Mouse (Mus musculus): Measurements from ENCODE around the gene Usp46. TPM values are rescaled to one million over a fixed set of nuclear protein-coding genes. Genes with fewer than 3 reads are reported as not detected.

The Usp46 gene
- total and polyA plus RNA-seq, 3 experiments = 14.5 to 23.6 TPM; not detected in 1

- TF ChIP-seq HCFC1 (IDR thresholded peaks at IDR 0.05; ENCODE audit: low read depth, low read length) = no peak
These were observed 50.7 kb downstream of the Usp46 start (continued) for GRCm38 (mm10) chr5:74017488-74017887.

DNA sequence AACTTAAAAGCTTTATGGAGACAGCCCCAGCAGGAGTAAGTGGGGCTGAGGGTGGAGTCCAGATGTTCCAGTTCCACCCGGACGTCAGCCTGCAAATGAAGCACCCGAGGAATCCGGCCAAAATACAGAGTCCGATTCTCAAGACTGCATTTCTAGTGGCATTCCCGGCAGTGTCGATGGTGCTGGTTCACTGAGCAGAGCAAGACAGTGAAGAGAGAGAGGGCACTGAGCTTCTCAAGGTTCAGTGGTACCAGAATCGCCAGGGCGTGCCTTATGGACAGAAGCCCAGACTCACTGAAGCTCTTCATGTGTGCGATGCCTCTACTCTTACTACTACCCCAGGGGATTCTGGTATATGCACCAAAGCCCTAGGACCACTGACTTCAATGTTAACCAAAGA is 56.6 kb downstream of the Usp46 start:
- H3K27ac ChIP-seq (ENCODE audit: control insufficient read depth, low read depth, low read length) = no peak overlapping the region
- H3K79me2 ChIP-seq (ENCODE audit: control insufficient read depth, insufficient read depth, low read length, poor library complexity) = no peaks in the 10 kb centered on the region
- H3K27me3 ChIP-seq (ENCODE audit: control insufficient read depth in 1 of 2, insufficient read depth in 2 of 2, low read length in 2 of 2) = no peaks in the 10 kb centered on the region
- H3K9me3 ChIP-seq (replicated peaks; ENCODE audit: insufficient read depth, low read length) = no peaks in the 10 kb centered on the region
- no peaks in the 10 kb centered on the region for H3K4me1 ChIP-seq (ENCODE audit: control insufficient read depth in 1 of 2, insufficient read depth in 2 of 2, low read length in 2 of 2)
- no peak overlapping the region for H3K4me3 ChIP-seq (ENCODE audit: control insufficient read depth in 1 of 2, insufficient read depth in 1 of 2, low read depth in 2 of 2, low read length in 2 of 2)
- H3K36me3 ChIP-seq (ENCODE audit: control insufficient read depth in 1 of 2, insufficient read depth in 2 of 2, low read length in 2 of 2) = peaks cover 0 to 4% of the 10 kb centered on the region in 2 experiments; a peak in 2 of 4 replicates
- TF ChIP-seq CTCF (IDR thresholded peaks at IDR 0.05 in 2 of 3, conservative IDR thresholded peaks at IDR 0.05 in 1 of 3; ENCODE audit: control insufficient read depth in 1 of 3, insufficient read depth in 1 of 3, low read depth in 2 of 3, low read length in 3 of 3, poor library complexity in 1 of 3, severe bottlenecking in 1 of 3) (no peak), MYB (IDR thresholded peaks at IDR 0.05; ENCODE audit: low read depth, low read length) (no peak), MYC (IDR thresholded peaks at IDR 0.05; ENCODE audit: low read depth, low read length) (no peak), NRF1 (IDR thresholded peaks at IDR 0.05; ENCODE audit: insufficient read depth, low read depth, low read length, poor library complexity, severe bottlenecking) (no peak), GABPA (IDR thresholded peaks at IDR 0.05; ENCODE audit: low read depth, low read length) (no peak), EP300 (IDR thresholded peaks at IDR 0.05; ENCODE audit: low read depth in 1 of 2, low read length in 2 of 2) (no peak), ELF1 (IDR thresholded peaks at IDR 0.05; ENCODE audit: low read depth, low read length) (no peak), ZMIZ1 (IDR thresholded peaks at IDR 0.05; ENCODE audit: low read depth, low read length) (no peak), MXI1 (IDR thresholded peaks at IDR 0.05; ENCODE audit: low read depth, low read length) (no peak), HCFC1 (IDR thresholded peaks at IDR 0.05; ENCODE audit: low read depth, low read length) (no peak), MEF2A (IDR thresholded peaks at IDR 0.05; ENCODE audit: extremely low read depth, insufficient replicate concordance, low read depth, low read length, poor library complexity, severe bottlenecking) (no peak), GATA1 (IDR thresholded peaks at IDR 0.05; ENCODE audit: low read depth, low read length) (no peak), TCF12 (IDR thresholded peaks at IDR 0.05; ENCODE audit: low read depth, low read length) (no peak), MAFK (IDR thresholded peaks at IDR 0.05; ENCODE audit: borderline replicate concordance, low read depth, low read length) (no peak), USF2 (IDR thresholded peaks at IDR 0.05; ENCODE audit: borderline replicate concordance in 1 of 2, insufficient read depth in 1 of 2, low read depth in 1 of 2, low read length in 2 of 2) (no peak), CHD2 (IDR thresholded peaks at IDR 0.05; ENCODE audit: low read length) (no peak), NELFE (IDR thresholded peaks at IDR 0.05; ENCODE audit: low read depth, low read length) (no peak)
- no peak for DNase-seq (ENCODE audit: low read depth, low spot score)
- no peak overlapping the region for H3K9ac ChIP-seq (ENCODE audit: control insufficient read depth, low read depth, low read length, poor library complexity, severe bottlenecking)

GRCm38 (mm10) chr5:74007492-74008070 is 60.6 kb downstream of the Usp46 start:
- Histone ChIP-seq H3K27ac (ENCODE audit: control insufficient read depth, low read depth, low read length) (no peak overlapping the region), H3K9ac (ENCODE audit: control insufficient read depth, low read depth, low read length, poor library complexity, severe bottlenecking) (no peak overlapping the region), H3K4me3 (ENCODE audit: control insufficient read depth in 1 of 2, insufficient read depth in 1 of 2, low read depth in 2 of 2, low read length in 2 of 2) (no peak overlapping the region), H3K4me1 (ENCODE audit: control insufficient read depth in 1 of 2, insufficient read depth in 2 of 2, low read length in 2 of 2) (no peaks in the 10 kb centered on the region), H3K36me3 (ENCODE audit: control insufficient read depth in 1 of 2, insufficient read depth in 2 of 2, low read length in 2 of 2) (peaks cover 0 to 6% of the 10 kb centered on the region in 2 experiments; a peak in 2 of 4 replicates), H3K9me3 (replicated peaks; ENCODE audit: insufficient read depth, low read length) (no peaks in the 10 kb centered on the region), H3K27me3 (ENCODE audit: control insufficient read depth in 1 of 2, insufficient read depth in 2 of 2, low read length in 2 of 2) (no peaks in the 10 kb centered on the region), H3K79me2 (ENCODE audit: control insufficient read depth, insufficient read depth, low read length, poor library complexity) (no peaks in the 10 kb centered on the region)
- no peak for DNase-seq (ENCODE audit: low read depth, low spot score)
- TF ChIP-seq CHD2 (IDR thresholded peaks at IDR 0.05; ENCODE audit: low read length) (no peak), RCOR1 (IDR thresholded peaks at IDR 0.05; ENCODE audit: low read depth, low read length) (no peak), UBTF (IDR thresholded peaks at IDR 0.05; ENCODE audit: borderline replicate concordance, insufficient read depth, low read depth, low read length) (no peak), ZMIZ1 (IDR thresholded peaks at IDR 0.05; ENCODE audit: low read depth, low read length) (no peak), USF1 (IDR thresholded peaks at IDR 0.05; ENCODE audit: low read depth, low read length) (no peak), EP300 (IDR thresholded peaks at IDR 0.05; ENCODE audit: low read depth in 1 of 2, low read length in 2 of 2) (no peak), ZC3H11A (IDR thresholded peaks at IDR 0.05; ENCODE audit: low read depth, low read length) (no peak), ZNF384 (IDR thresholded peaks at IDR 0.05; ENCODE audit: low read depth, low read length) (no peak), CHD1 (IDR thresholded peaks at IDR 0.05; ENCODE audit: low read depth, low read length) (no peak), RAD21 (IDR thresholded peaks at IDR 0.05; ENCODE audit: low read depth, low read length) (no peak), BHLHE40 (IDR thresholded peaks at IDR 0.05; ENCODE audit: borderline replicate concordance, low read depth, low read length) (no peak)

Data from MEL (cell line).